Mouse (Mus musculus): Measurements from ENCODE around the gene Sod3.

The Sod3 gene

GRCm38 (mm10) chr5:52375847-52376246, 12.3 kb downstream of the Sod3 start:
- in situ Hi-C loops (cut with MboI, MseI), result no loop called here

- in situ Hi-C loops (cut with MboI, MseI), result no loop called here
These were observed 19.2 kb downstream of the Sod3 start for GRCm38 (mm10) chr5:52382837-52383236.

- in situ Hi-C loops (cut with MboI, MseI), result no loop called here
These were observed 20.2 kb downstream of the Sod3 start for GRCm38 (mm10) chr5:52383748-52384147.

GRCm38 (mm10) chr5:52386016-52386415, 22.4 kb downstream of the Sod3 start:
- in situ Hi-C loops (cut with MboI, MseI), result no loop called here

GRCm38 (mm10) chr5:52388092-52388749, 24.6 kb downstream of the Sod3 start:
- in situ Hi-C loops (cut with MboI, MseI), result no loop called here

GRCm38 (mm10) chr5:52390381-52390780, 26.8 kb downstream of the Sod3 start:
- in situ Hi-C loops (cut with MboI, MseI), result no loop called here

- in situ Hi-C loops (cut with MboI, MseI), result no loop called here
These were observed 27.9 kb downstream of the Sod3 start for GRCm38 (mm10) chr5:52391471-52391870.

GRCm38 (mm10) chr5:52393756-52394155, 30.2 kb downstream of the Sod3 start:
- in situ Hi-C loops (cut with MboI, MseI), result no loop called here

- in situ Hi-C loops (cut with MboI, MseI), result no loop called here
These were observed 40.8 kb downstream of the Sod3 start for GRCm38 (mm10) chr5:52404373-52404772.

GRCm38 (mm10) chr5:52408668-52409315, 45.2 kb downstream of the Sod3 start:
- in situ Hi-C loops (cut with MboI, MseI), result no loop called here

GRCm38 (mm10) chr5:52410197-52410596, 46.6 kb downstream of the Sod3 start:
- in situ Hi-C loops (cut with MboI, MseI), result no loop called here

GRCm38 (mm10) chr5:52411567-52411966, 48.0 kb downstream of the Sod3 start:
- in situ Hi-C loops (cut with MboI, MseI), result no loop called here

GRCm38 (mm10) chr5:52415193-52415592, 51.6 kb downstream of the Sod3 start:
- in situ Hi-C loops (cut with MboI, MseI), result no loop called here

GRCm38 (mm10) chr5:52415917-52416316, 52.3 kb downstream of the Sod3 start:
- in situ Hi-C loops (cut with MboI, MseI), result no loop called here

- in situ Hi-C loops (cut with MboI, MseI), result no loop called here
These were observed 52.9 kb downstream of the Sod3 start for GRCm38 (mm10) chr5:52416485-52416884.
